In the genomic region with DNA sequence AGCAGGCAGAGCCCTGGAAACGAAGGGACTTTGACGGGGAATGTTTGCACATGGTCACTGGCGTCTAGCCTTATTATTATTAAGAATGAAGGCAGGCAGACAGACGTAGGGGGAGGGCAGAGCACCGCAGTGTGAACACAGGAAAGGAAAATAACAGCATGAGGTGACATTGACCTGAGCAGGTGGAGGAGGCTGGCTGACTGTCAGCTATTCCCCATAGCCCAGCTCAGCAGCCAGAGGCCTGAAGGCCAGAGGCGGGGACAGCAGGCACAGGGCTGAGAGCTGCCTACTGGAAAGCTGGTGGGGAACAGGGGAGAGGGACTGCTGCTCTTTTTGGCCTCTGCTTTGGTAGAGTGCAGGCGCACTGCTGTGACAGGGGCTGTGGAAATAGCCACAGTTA, we compare ENCODE assay signal across 16 mouse cellular contexts.
A peak's percentile ranks its signal among the peaks of the same experiment; 100 is the strongest.
DNase-seq lines count a peak whose midpoint lies in the region; ATAC-seq lines count a peak whose summit lies in the region.
"Had no signal": no experiment of that assay in that cellular context is flagged by ENCODE, and none has a peak within 500 bp of the region (broad histone marks: within the 10 kb centered on the region; RNA-seq: fewer than 3 reads in every experiment).

No protein-coding gene starts in this region.

- ATAC-seq in kidney, embryonic 16.5 days (ENCODE audit: low FRiP score, low TSS enrichment), result peak; percentile 42; the same call in 1 of the 2 replicates
- ATAC-seq in midbrain, embryonic 15.5 days (replicated peaks), result peak; percentile 49
- ATAC-seq: activated CD4-positive, CD25-positive, alpha-beta regulatory T cell, adult 4 months had no signal

- H3K27me3 ChIP-seq in kidney, embryonic 16.5 days (ENCODE audit: insufficient read depth, low read length), result no peaks in the 10 kb centered on the region
- H3K27me3 ChIP-seq in hindbrain, embryonic 10.5 days (ENCODE audit: insufficient read depth, poor library complexity, severe bottlenecking), result no peaks in the 10 kb centered on the region
- no peaks in the 10 kb centered on the region for H3K27me3 ChIP-seq in midbrain, embryonic 15.5 days (replicated peaks)
- H3K27me3 ChIP-seq: embryonic facial prominence, embryonic 13.5 days had no signal

- no peak for DNase-seq in kidney, adult 18-20 months
- peak; percentile 77 for DNase-seq in cerebellum, adult 9-10 months
- DNase-seq in hindbrain, embryonic 10.5 days (ENCODE audit: low spot score), result peak; percentile 26
- DNase-seq in lung, postnatal 36 days, result no peak
- DNase-seq in gastrocnemius, postnatal 14 days, result no peak
- no peak for DNase-seq in urinary bladder, adult 18-20 months (ENCODE audit: low spot score in 2 of 2)
- DNase-seq: B cell, adult 2 months; thymus, adult 18-20 months had no signal

- H3K9me3 ChIP-seq in kidney, embryonic 16.5 days (ENCODE audit: low read length), result no peaks in the 10 kb centered on the region
- no peaks in the 10 kb centered on the region for H3K9me3 ChIP-seq in hindbrain, embryonic 10.5 days
- H3K9me3 ChIP-seq in midbrain, embryonic 15.5 days, result no peaks in the 10 kb centered on the region
- H3K9me3 ChIP-seq: embryonic facial prominence, embryonic 13.5 days; heart, embryonic 10.5 days had no signal

- H3K27ac ChIP-seq in kidney, embryonic 16.5 days (ENCODE audit: low read length), result no peak overlapping the region
- H3K27ac ChIP-seq in hindbrain, embryonic 10.5 days, result peak overlapping the region; percentile 64
- no peak overlapping the region for H3K27ac ChIP-seq in midbrain, embryonic 15.5 days
- H3K27ac ChIP-seq: embryonic facial prominence, embryonic 13.5 days; heart, embryonic 10.5 days; left cerebral cortex, adult 2 months had no signal

- no peak overlapping the region for H3K9ac ChIP-seq in kidney, embryonic 16.5 days (replicated peaks; ENCODE audit: low read length)
- no peak overlapping the region for H3K9ac ChIP-seq in midbrain, embryonic 15.5 days
- H3K9ac ChIP-seq: embryonic facial prominence, embryonic 13.5 days had no signal

- H3K36me3 ChIP-seq in kidney, embryonic 16.5 days (ENCODE audit: insufficient read depth, low read length), result no peaks in the 10 kb centered on the region
- no peaks in the 10 kb centered on the region for H3K36me3 ChIP-seq in hindbrain, embryonic 10.5 days
- no peaks in the 10 kb centered on the region for H3K36me3 ChIP-seq in midbrain, embryonic 15.5 days (replicated peaks)
- H3K36me3 ChIP-seq: embryonic facial prominence, embryonic 13.5 days; heart, embryonic 10.5 days had no signal

- WGBS in kidney, embryonic 16.5 days, result 46% methylated on average over 7 of the region's 7 CpGs
- WGBS in hindbrain, embryonic 10.5 days, result 38% methylated on average over 7 of the region's 7 CpGs
- 30% methylated on average over 7 of the region's 7 CpGs for WGBS in midbrain, embryonic 15.5 days

- intact Hi-C loops in gastrocnemius, postnatal 14 days (cut with DNase I; ENCODE audit: low total_unique reads), result no loop called here

- no peak overlapping the region for H3K4me3 ChIP-seq in kidney, embryonic 16.5 days (ENCODE audit: low read length)
- no peak overlapping the region for H3K4me3 ChIP-seq in hindbrain, embryonic 10.5 days
- H3K4me3 ChIP-seq in midbrain, embryonic 15.5 days, result no peak overlapping the region
- H3K4me3 ChIP-seq: embryonic facial prominence, embryonic 13.5 days; heart, embryonic 10.5 days; left cerebral cortex, adult 2 months; myocyte had no signal

- H3K4me2 ChIP-seq in kidney, embryonic 16.5 days (replicated peaks; ENCODE audit: low read depth, low read length), result no peak overlapping the region
- H3K4me2 ChIP-seq in midbrain, embryonic 15.5 days, result no peak overlapping the region
- H3K4me2 ChIP-seq: embryonic facial prominence, embryonic 13.5 days; liver, embryonic 11.5 days had no signal

- no peaks in the 10 kb centered on the region for H3K4me1 ChIP-seq in kidney, embryonic 16.5 days (ENCODE audit: insufficient read depth, low read length)
- peaks cover 21% of the 10 kb centered on the region for H3K4me1 ChIP-seq in hindbrain, embryonic 10.5 days (replicated peaks)
- H3K4me1 ChIP-seq in midbrain, embryonic 15.5 days, result 0 out of 2 replicates have a peak, but pooled peaks cover 7% of the 10 kb centered on the region
- H3K4me1 ChIP-seq: embryonic facial prominence, embryonic 13.5 days; heart, embryonic 10.5 days had no signal

Comparison
In these comparisons a context has a peak if more than half of its experiments do, and no peak if none do; other contexts are left out.
1. DNase-seq: peak in cerebellum, adult 9-10 months (single experiment) and hindbrain, embryonic 10.5 days (single experiment); none in kidney, adult 18-20 months (single experiment), lung, postnatal 36 days (single experiment), gastrocnemius, postnatal 14 days (single experiment) and urinary bladder, adult 18-20 months (0 of 2).